Mouse (Mus musculus) neural tube, postnatal 0 days (tissue): Measurements from ENCODE around the gene Gm17026. TPM values are rescaled to one million over a fixed set of nuclear protein-coding genes. Genes with fewer than 3 reads are reported as not detected.

ENCODE experiments used
- microRNA-seq: library from miRNA; unstranded; fragments of <30 nt; microRNA quantifications from one replicate; pipeline ENCODE4, GENCODE M21; 2016
- polyA plus RNA-seq: library from polyadenylated mRNA; unstranded; fragments of >200 nt; fragmentation: Nextera tagmentation; extraction: Ambion mirVana; gene quantifications from 2 replicates; pipeline ENCODE4 v1.2.1, GENCODE M21; 2015

Gm17026 gene
- polyA plus RNA-seq, result not detected in 2 replicates

GRCm38 (mm10) chr14:42259948-42260347 is at the start of gene Gm17026:
Gm17026 (minus strand) TSS chr14:42260048.

GRCm38 (mm10) chr14:42297258-42297657 is 37.4 kb upstream of the Gm17026 start, which contains the start of gene Gm9611:
Gm9611 (minus strand) TSS chr14:42297358.

Small RNA genes lying within 50 kb of the gene (microRNA-seq; reads per million reads assigned to microRNA genes)
- gene Gm25208 (not detected), gene Gm25892 (not detected)

Other genes starting within 250 kb of the Gm17026 start
- not detected in 2 replicates for gene Gm7951, start 142.7 kb downstream of the Gm17026 start, polyA plus RNA-seq
- gene Gm17027, start 97.4 kb downstream of the Gm17026 start, polyA plus RNA-seq, result not detected in 2 replicates
- not detected in 2 replicates for gene Gm3573, start 69.3 kb downstream of the Gm17026 start, polyA plus RNA-seq
- gene Gm9611, start 37.3 kb upstream of the Gm17026 start, polyA plus RNA-seq, result not detected in 2 replicates
- gene Gm7995, start 50.2 kb upstream of the Gm17026 start, polyA plus RNA-seq, result not detected in 2 replicates
- not detected in 2 replicates for gene Gm8005, start 179.6 kb upstream of the Gm17026 start, polyA plus RNA-seq
- not detected in 2 replicates for gene Gm8011, start 203.8 kb upstream of the Gm17026 start, polyA plus RNA-seq
- gene Gm8020, start 242.3 kb upstream of the Gm17026 start, polyA plus RNA-seq, result not detected in 2 replicates